Comparison of ENCODE assay signal across 27 mouse cellular contexts in genomic region chr12:52876978-52877769, GRCm38 (mm10).
A peak's percentile ranks its signal among the peaks of the same experiment; 100 is the strongest.
DNase-seq lines count a peak whose midpoint lies in the region; ATAC-seq lines count a peak whose summit lies in the region.
"Had no signal": no experiment of that assay in that cellular context is flagged by ENCODE, and none has a peak within 500 bp of the region (broad histone marks: within the 10 kb centered on the region; RNA-seq: fewer than 3 reads in every experiment).

No protein-coding gene starts in this region.

- DNase-seq in heart, adult 18-20 months = peak; percentile 67 to 82
- no peak for DNase-seq in heart, postnatal 25 days (ENCODE audit: low spot score)
- no peak for DNase-seq in adipocyte (ENCODE audit: low spot score)
- no peak for DNase-seq in left cerebral cortex, postnatal 36 days (ENCODE audit: low spot score in 2 of 2)
- DNase-seq: adrenal gland, adult 2 months; adrenal gland, postnatal 36 days; cerebellum, adult 18-20 months; cerebellum, postnatal 10 days; kidney, adult 9 months; kidney, postnatal 14 days; lung, postnatal 36 days; right cerebral cortex, postnatal 4 days; thymus, adult 2 months; thymus, postnatal 36 days had no signal

- H3K4me3 ChIP-seq in heart, embryonic 11.5 days (ENCODE audit: low read depth, low read length) = no peak overlapping the region
- peak overlapping the region; percentile 10; the same call in 1 of the 2 replicates for H3K4me3 ChIP-seq in heart, embryonic 16.5 days (ENCODE audit: low read length)
- H3K4me3 ChIP-seq in intestine, embryonic 16.5 days (ENCODE audit: low read length) = no peak overlapping the region
- H3K4me3 ChIP-seq: embryonic facial prominence, embryonic 10.5 days; embryonic facial prominence, embryonic 15.5 days; forebrain, embryonic 15.5 days; hindbrain, embryonic 12.5 days; limb, embryonic 12.5 days; midbrain, embryonic 12.5 days; neural tube, embryonic 13.5 days had no signal

- 71% methylated on average over 8 of the region's 8 CpGs for WGBS in heart, embryonic 11.5 days (ENCODE audit: insufficient replicate concordance)
- WGBS in heart, embryonic 16.5 days = 55% methylated on average over 8 of the region's 8 CpGs
- 88% methylated on average over 8 of the region's 8 CpGs for WGBS in intestine, embryonic 16.5 days

- H3K4me1 ChIP-seq in heart, embryonic 11.5 days (ENCODE audit: control insufficient read depth, insufficient read depth, low read length) = peaks cover 21% of the 10 kb centered on the region
- H3K4me1 ChIP-seq in heart, embryonic 16.5 days (ENCODE audit: control insufficient read depth, insufficient read depth, low read length) = peaks cover 49% of the 10 kb centered on the region
- H3K4me1 ChIP-seq in intestine, embryonic 16.5 days (ENCODE audit: control insufficient read depth, insufficient read depth, low read length) = no peaks in the 10 kb centered on the region
- H3K4me1 ChIP-seq: embryonic facial prominence, embryonic 15.5 days; hindbrain, embryonic 12.5 days had no signal

- intact Hi-C loops in heart, postnatal 25 days (cut with DNase I) = loop anchor here (10.0 kb wide), 1 partner anchor 482 kb away; no protein-coding TSS in a partner anchor
- intact Hi-C loops in left cerebral cortex, postnatal 36 days (cut with DNase I) = no loop called here

- H3K36me3 ChIP-seq in heart, embryonic 11.5 days (ENCODE audit: control insufficient read depth, insufficient read depth, low read length) = no peaks in the 10 kb centered on the region
- H3K36me3 ChIP-seq in heart, embryonic 16.5 days (ENCODE audit: control insufficient read depth, insufficient read depth) = peaks cover 7% of the 10 kb centered on the region
- no peaks in the 10 kb centered on the region for H3K36me3 ChIP-seq in intestine, embryonic 16.5 days (ENCODE audit: control insufficient read depth, insufficient read depth, low read length)
- H3K36me3 ChIP-seq: embryonic facial prominence, embryonic 10.5 days; embryonic facial prominence, embryonic 15.5 days; limb, embryonic 12.5 days had no signal

- H3K27me3 ChIP-seq in heart, embryonic 11.5 days (ENCODE audit: control insufficient read depth, insufficient read depth, low read length) = no peaks in the 10 kb centered on the region
- H3K27me3 ChIP-seq in heart, embryonic 16.5 days (ENCODE audit: control insufficient read depth, insufficient read depth, low read length) = no peaks in the 10 kb centered on the region
- H3K27me3 ChIP-seq in intestine, embryonic 16.5 days (replicated peaks; ENCODE audit: control insufficient read depth, insufficient read depth, low read length) = no peaks in the 10 kb centered on the region
- H3K27me3 ChIP-seq: embryonic facial prominence, embryonic 15.5 days; forebrain, embryonic 15.5 days; hindbrain, embryonic 12.5 days; limb, embryonic 12.5 days; midbrain, embryonic 12.5 days; neural tube, embryonic 13.5 days had no signal

- H3K27ac ChIP-seq in heart, embryonic 11.5 days (ENCODE audit: low read depth, low read length) = peak overlapping the region; percentile 43; the same call in 1 of the 2 replicates
- H3K27ac ChIP-seq in heart, embryonic 16.5 days (ENCODE audit: low read length) = peak overlapping the region; percentile 90
- H3K27ac ChIP-seq in intestine, embryonic 16.5 days (ENCODE audit: low read length) = no peak overlapping the region
- H3K27ac ChIP-seq: embryonic facial prominence, embryonic 10.5 days; embryonic facial prominence, embryonic 15.5 days; forebrain, embryonic 15.5 days; hindbrain, embryonic 12.5 days; limb, embryonic 12.5 days; midbrain, embryonic 12.5 days; neural tube, embryonic 13.5 days; stomach, postnatal 0 days had no signal

- no peak overlapping the region for H3K4me2 ChIP-seq in heart, embryonic 11.5 days
- H3K4me2 ChIP-seq in heart, embryonic 16.5 days (ENCODE audit: low read depth, low read length) = peak overlapping the region; percentile 51
- no peak overlapping the region for H3K4me2 ChIP-seq in intestine, embryonic 16.5 days (ENCODE audit: low read depth, low read length)
- H3K4me2 ChIP-seq: embryonic facial prominence, embryonic 15.5 days; forebrain, embryonic 15.5 days; hindbrain, embryonic 12.5 days; limb, embryonic 12.5 days; midbrain, embryonic 12.5 days; neural tube, embryonic 13.5 days had no signal

- ATAC-seq in heart, embryonic 11.5 days (replicated peaks; ENCODE audit: insufficient number of reproducible peaks, low FRiP score, low TSS enrichment) = no peak
- ATAC-seq in heart, embryonic 16.5 days (replicated peaks; ENCODE audit: extremely low read depth, insufficient read depth, low FRiP score) = peak; percentile 88
- ATAC-seq in intestine, embryonic 16.5 days = no peak
- ATAC-seq: CD4-positive, CD25-positive, alpha-beta regulatory T cell, adult 4 months; forebrain, embryonic 15.5 days; intestine, postnatal 0 days had no signal

- H3K9ac ChIP-seq in heart, embryonic 11.5 days (ENCODE audit: low read depth, low read length) = no peak overlapping the region
- H3K9ac ChIP-seq in heart, embryonic 16.5 days (ENCODE audit: low read length) = peak overlapping the region; percentile 40; the same call in 1 of the 2 replicates
- no peak overlapping the region for H3K9ac ChIP-seq in intestine, embryonic 16.5 days (ENCODE audit: low read depth, low read length)
- H3K9ac ChIP-seq: embryonic facial prominence, embryonic 15.5 days; forebrain, embryonic 15.5 days; hindbrain, embryonic 12.5 days; limb, embryonic 12.5 days; midbrain, embryonic 12.5 days; neural tube, embryonic 13.5 days had no signal

- H3K9me3 ChIP-seq in heart, embryonic 11.5 days (replicated peaks; ENCODE audit: control insufficient read depth, low read length) = no peaks in the 10 kb centered on the region
- H3K9me3 ChIP-seq in heart, embryonic 16.5 days (replicated peaks; ENCODE audit: control insufficient read depth, low read length) = no peaks in the 10 kb centered on the region
- H3K9me3 ChIP-seq in intestine, embryonic 16.5 days (ENCODE audit: control insufficient read depth, low read length) = no peaks in the 10 kb centered on the region
- H3K9me3 ChIP-seq: embryonic facial prominence, embryonic 10.5 days; embryonic facial prominence, embryonic 15.5 days; forebrain, embryonic 15.5 days; hindbrain, embryonic 12.5 days; limb, embryonic 12.5 days; midbrain, embryonic 12.5 days; neural tube, embryonic 13.5 days had no signal

Comparison
In these comparisons a context has a peak if more than half of its experiments do, and no peak if none do; other contexts are left out.
1. DNase-seq: peak in heart, adult 18-20 months (2 of 2); none in heart, postnatal 25 days (single experiment), adipocyte (single experiment) and left cerebral cortex, postnatal 36 days (0 of 2).